Mouse (Mus musculus): ENCODE measurements around the gene Gmps. TPM values are rescaled to one million over a fixed set of nuclear protein-coding genes. Genes with fewer than 3 reads are reported as not detected.

Gene Gmps
- polyA plus RNA-seq, 1 experiment from 2014 or later: 37.7 TPM

DNA sequence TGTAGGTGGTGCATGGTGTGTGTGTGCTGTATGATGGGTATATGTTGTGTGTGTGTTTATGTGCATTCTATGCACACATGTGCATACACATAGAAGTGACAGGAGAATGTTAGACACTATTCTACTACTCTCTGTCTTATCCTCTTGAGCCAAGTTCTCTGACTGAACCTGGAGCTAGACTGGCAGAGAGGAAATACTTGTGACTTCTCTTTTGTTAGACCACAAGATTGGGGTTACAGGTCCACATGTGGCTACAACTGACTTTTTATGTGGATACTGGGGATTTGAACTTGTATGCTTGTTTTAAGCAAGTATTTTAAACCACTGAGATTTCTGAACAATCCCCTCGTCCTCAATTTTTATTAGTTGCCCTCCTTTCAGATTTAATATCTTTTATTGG, 10.8 kb downstream of the Gmps start:
- Histone ChIP-seq H3K9ac (no peak overlapping the region), H3K36me3 (peaks cover 81% of the 10 kb centered on the region), H3K4me2 (no peak overlapping the region), H3K9me3 (replicated peaks) (no peaks in the 10 kb centered on the region), H3K27me3 (replicated peaks) (no peaks in the 10 kb centered on the region), H3K4me3 (no peak overlapping the region), H3K4me1 (no peaks in the 10 kb centered on the region), H3K27ac (no peak overlapping the region)
- 86% methylated on average over 1 of the region's 1 CpGs for WGBS (ENCODE audit: insufficient replicate concordance)
- ATAC-seq: no peak

DNA sequence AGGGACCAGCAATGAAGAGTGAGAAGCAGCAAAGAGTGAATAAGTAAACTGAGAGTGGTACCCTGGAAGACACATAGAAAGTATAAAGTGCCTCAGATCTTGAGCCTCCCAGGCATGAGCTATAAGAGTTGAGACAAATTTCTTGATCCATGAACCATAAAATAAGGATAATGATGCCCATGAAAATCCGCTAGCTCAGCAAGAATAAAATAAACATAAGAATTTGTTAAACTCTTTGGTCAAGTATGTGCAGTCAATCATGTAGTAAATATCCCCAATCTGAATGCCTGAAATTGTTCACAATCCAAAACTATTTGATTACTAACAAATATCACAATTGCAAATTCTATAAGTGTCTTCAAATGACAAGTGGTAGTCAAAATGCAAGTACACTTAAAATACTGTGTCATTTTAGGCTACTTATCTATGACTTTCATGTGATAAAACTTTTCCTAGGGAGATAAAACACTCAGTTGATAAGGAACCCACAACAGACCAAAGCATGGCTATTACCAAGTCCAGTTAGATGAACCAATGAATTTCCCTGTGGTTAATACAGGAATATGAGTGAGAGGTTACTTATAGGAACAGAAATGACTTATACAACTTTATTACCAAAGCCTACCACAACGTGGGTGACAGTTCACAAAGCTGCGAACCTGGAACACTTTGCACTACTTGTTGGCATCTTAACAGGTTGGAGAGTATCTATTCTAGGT, 13.0 kb downstream of the Gmps start:
- no peak for ATAC-seq
- H3K9me3 ChIP-seq (replicated peaks): no peaks in the 10 kb centered on the region
- no peak overlapping the region for H3K4me3 ChIP-seq
- H3K27me3 ChIP-seq (replicated peaks): no peaks in the 10 kb centered on the region
- no peak overlapping the region for H3K9ac ChIP-seq
- 80% methylated on average over 3 of the region's 3 CpGs for WGBS (ENCODE audit: insufficient replicate concordance)
- no peaks in the 10 kb centered on the region for H3K4me1 ChIP-seq
- peaks cover 84% of the 10 kb centered on the region for H3K36me3 ChIP-seq
- H3K27ac ChIP-seq: no peak overlapping the region
- no peak overlapping the region for H3K4me2 ChIP-seq

DNA sequence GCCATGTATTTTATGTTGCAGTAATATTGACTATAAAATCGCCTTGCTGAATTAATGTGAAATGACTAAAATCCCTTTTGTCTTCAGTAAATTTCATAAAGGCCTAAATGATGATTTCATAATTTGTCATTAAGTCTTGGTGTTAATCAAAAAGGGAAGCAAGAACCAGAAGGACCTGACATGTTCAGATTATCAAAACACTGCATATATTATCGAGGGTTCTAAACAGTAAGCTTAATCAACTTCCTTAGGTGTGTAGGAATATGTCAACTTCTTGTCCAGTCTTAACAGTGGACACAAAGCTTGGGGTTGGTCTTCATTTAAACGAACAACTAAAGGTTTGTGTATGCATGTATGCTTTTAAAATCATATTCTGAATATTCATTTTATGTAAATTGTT, 45.5 kb downstream of the Gmps start:
- Histone ChIP-seq H3K27me3 (replicated peaks) (no peaks in the 10 kb centered on the region), H3K9ac (no peak overlapping the region), H3K9me3 (replicated peaks) (no peaks in the 10 kb centered on the region), H3K4me3 (no peak overlapping the region), H3K4me2 (no peak overlapping the region), H3K36me3 (peaks cover 31% of the 10 kb centered on the region), H3K4me1 (no peaks in the 10 kb centered on the region), H3K27ac (no peak overlapping the region)
- no peak for ATAC-seq
- WGBS (ENCODE audit: insufficient replicate concordance): 74% methylated on average over 3 of the region's 3 CpGs

DNA sequence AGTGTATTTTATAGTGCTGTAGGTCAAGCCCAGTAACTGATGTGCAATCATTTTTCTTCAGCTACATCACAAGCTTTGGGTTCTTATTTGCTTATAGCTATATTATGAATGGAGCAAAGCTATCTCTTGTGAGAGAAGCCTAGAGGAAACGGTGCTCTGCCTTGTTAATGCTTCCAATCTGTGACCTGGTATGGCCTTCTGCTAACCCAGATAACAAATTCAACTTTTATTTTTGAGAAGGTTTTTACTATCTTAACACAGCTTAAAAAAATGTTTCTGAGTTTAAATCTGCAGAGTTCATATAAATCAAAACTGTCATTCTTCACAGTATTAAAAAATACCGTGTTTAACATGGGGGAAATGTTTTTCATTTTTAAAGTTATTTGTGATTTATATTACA, 46.0 kb downstream of the Gmps start:
- H3K9me3 ChIP-seq (replicated peaks): no peaks in the 10 kb centered on the region
- peaks cover 27% of the 10 kb centered on the region for H3K36me3 ChIP-seq
- H3K4me3 ChIP-seq: no peak overlapping the region
- WGBS (ENCODE audit: insufficient replicate concordance): 66% methylated on average over 2 of the region's 2 CpGs
- H3K27me3 ChIP-seq (replicated peaks): no peaks in the 10 kb centered on the region
- H3K9ac ChIP-seq: no peak overlapping the region
- no peak overlapping the region for H3K4me2 ChIP-seq
- no peak for ATAC-seq
- H3K4me1 ChIP-seq: no peaks in the 10 kb centered on the region
- H3K27ac ChIP-seq: no peak overlapping the region

DNA sequence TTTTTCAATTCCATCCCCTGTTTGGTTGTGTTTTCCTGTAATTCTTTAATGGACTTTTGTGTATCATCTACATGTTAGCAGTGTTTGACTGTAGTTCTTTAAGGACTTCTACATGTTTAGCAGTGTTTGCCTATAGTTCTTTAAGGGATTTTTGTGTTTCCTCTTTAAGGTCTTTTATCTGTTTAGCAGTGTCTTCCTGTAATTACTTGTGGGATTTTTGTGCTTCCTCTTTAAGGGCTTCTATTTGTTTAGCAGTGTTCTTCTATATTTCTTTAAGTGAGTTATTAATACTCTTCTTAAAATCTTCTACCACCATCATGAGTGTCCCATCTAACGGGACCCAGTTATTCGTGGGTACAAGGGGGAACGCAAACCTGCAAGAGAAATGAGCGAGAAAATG, 53.9 kb downstream of the Gmps start:
- Histone ChIP-seq H3K36me3 (peaks cover 4% of the 10 kb centered on the region; the same call in 1 of the 2 replicates), H3K4me2 (no peak overlapping the region), H3K9ac (no peak overlapping the region), H3K27ac (no peak overlapping the region), H3K4me3 (no peak overlapping the region), H3K9me3 (replicated peaks) (no peaks in the 10 kb centered on the region), H3K27me3 (replicated peaks) (no peaks in the 10 kb centered on the region), H3K4me1 (no peaks in the 10 kb centered on the region)
- ATAC-seq: no peak
- 80% methylated on average over 4 of the region's 4 CpGs for WGBS (ENCODE audit: insufficient replicate concordance)

DNA sequence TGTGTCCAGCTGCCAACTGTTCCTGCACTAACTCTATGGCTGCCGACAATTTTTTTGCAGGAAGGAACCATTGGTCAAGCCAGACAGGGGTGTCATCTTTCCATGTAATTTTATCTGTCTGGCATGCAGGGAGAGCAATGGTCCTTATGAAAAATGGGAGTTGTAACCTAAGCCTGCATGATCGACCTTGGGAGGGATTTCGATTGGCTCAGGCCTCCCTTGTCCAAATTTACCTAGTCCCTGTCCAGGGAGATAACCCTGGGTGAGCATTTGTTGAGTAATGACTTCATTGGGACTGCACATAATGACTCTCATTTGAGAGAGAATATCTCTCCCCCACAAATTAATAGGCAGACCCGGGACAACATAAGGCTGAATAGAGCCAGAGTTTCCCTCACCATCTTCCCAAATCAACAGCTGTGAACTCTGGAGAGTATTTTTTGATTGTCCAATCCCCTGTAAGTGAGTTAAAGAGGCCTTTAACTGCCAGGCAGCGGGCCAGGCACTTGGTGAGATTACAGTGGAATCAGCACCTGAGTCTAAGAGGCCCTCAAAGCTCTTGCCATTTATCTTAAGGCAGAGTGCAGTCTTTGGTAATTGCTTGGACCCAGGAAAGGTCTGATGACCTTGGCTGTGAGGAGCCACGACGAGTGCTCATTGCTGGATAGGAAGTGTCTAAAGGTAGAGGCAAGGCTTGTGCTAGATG, 62.4 kb downstream of the Gmps start:
- H3K4me3 ChIP-seq: no peak overlapping the region
- no peaks in the 10 kb centered on the region for H3K27me3 ChIP-seq (replicated peaks)
- H3K9ac ChIP-seq: no peak overlapping the region
- no peak for ATAC-seq
- WGBS (ENCODE audit: insufficient replicate concordance): 63% methylated on average over 7 of the region's 7 CpGs
- H3K27ac ChIP-seq: no peak overlapping the region
- no peaks in the 10 kb centered on the region for H3K9me3 ChIP-seq (replicated peaks)
- no peaks in the 10 kb centered on the region for H3K4me1 ChIP-seq
- H3K4me2 ChIP-seq: no peak overlapping the region
- H3K36me3 ChIP-seq: no peaks in the 10 kb centered on the region

DNA sequence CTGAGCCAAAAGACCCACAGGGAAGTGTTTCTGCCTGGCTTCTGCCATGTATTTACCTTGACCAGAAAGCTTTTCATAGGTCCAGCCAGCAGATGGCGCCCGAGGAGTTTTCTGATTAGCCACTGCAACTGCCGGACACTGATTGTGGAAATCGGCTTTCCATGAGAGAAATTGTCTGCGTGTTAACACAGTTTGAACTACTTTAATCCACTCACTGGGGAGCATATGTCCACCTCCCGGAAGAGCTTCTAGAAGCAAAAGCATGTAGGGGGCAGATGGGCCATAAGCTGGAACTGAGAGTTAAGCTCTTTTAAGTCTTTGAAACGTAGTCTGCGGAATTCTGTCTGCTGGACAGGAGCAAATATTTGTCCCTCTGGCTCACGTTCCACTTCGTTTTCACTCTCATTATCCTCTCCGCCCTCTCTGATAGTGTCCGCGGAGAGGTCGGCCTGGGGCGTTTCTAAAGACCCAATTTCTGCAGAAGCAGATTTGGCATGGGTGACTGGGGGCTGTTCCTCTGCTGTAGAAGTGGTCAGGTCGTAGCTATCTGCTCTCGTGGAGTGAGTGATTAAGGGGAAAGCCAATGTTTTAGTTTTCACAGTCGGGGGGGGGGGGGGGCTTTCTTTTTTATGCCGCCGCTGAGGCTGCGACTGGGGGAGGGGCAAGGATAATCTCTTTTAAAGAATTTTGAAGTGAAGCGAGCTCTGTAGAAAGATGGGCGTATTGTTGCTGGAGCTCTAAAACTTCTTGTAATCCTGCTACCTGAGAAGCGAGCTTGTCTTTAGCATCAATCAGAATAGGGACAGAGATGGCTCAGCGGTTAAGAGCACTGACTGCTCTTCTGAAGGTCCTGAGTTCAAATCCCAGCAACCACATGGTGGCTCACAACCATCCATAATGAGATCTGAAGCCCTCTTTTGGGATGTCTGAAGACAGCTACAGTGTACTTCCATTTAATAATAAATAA, 64.2 kb downstream of the Gmps start:
- no peaks in the 10 kb centered on the region for H3K27me3 ChIP-seq (replicated peaks)
- H3K36me3 ChIP-seq: no peaks in the 10 kb centered on the region
- H3K9ac ChIP-seq: no peak overlapping the region
- peak; percentile 21; the same call in 1 of the 2 replicates for ATAC-seq
- 30% methylated on average over 25 of the region's 25 CpGs for whole genome bisulfite sequencing (ENCODE audit: insufficient replicate concordance)
- peak overlapping the region; percentile 46 for H3K4me2 ChIP-seq
- no peaks in the 10 kb centered on the region for H3K4me1 ChIP-seq
- H3K9me3 ChIP-seq (replicated peaks): no peaks in the 10 kb centered on the region
- peak overlapping the region; percentile 27 for H3K4me3 ChIP-seq
- no peak overlapping the region for H3K27ac ChIP-seq

Other genes starting within 250 kb of the Gmps start
- gene Plch1, start 76.6 kb upstream of the Gmps start, polyA plus RNA-seq (2016; fragmentation: Nextera tagmentation; extraction: Ambion mirVana): 0.14 and 0.19 TPM in 2 replicates
- 2.2 and 2.5 TPM in 2 replicates for gene E130311K13Rik, start 46.6 kb upstream of the Gmps start, polyA plus RNA-seq (2016; fragmentation: Nextera tagmentation; extraction: Ambion mirVana)
- gene Slc33a1, start 11.3 kb upstream of the Gmps start, polyA plus RNA-seq (2016; fragmentation: Nextera tagmentation; extraction: Ambion mirVana): 12.3 and 12.5 TPM in 2 replicates
- gene Vmn2r1, start 105.4 kb downstream of the Gmps start, polyA plus RNA-seq (2016; fragmentation: Nextera tagmentation; extraction: Ambion mirVana): not detected in 2 replicates
- 0.06 TPM in 1 of 2 replicates, not detected in the other for gene Vmn2r2, start 165.8 kb downstream of the Gmps start, polyA plus RNA-seq (2016; fragmentation: Nextera tagmentation; extraction: Ambion mirVana)

Data from liver, embryonic 12.5 days (tissue).